9 mouse cellular contexts compared by ENCODE assay signal in the genomic region with DNA sequence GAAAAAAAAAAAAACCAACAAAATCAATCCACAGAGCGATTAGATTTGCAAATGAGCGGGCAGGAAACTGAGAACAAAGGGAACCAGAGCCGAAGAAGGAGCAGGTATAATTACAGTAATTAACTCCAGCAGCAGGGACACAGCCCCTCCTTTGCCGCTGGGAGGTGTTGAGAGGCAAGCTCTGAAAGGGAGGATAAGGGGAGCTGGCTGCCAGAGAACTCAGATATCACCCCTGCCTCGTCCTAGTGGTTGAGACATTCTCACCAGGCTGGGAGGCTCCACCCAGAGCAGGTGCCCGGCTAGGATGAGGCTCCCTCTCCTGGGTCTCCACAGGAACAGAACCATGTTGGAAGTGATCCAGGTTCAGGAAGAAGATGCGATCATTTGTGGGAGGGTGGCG.
DNase-seq lines count a peak whose midpoint lies in the region; ATAC-seq and TF ChIP-seq lines count a peak whose summit lies in the region.
"Had no signal": no experiment of that assay in that cellular context is flagged by ENCODE, and none has a peak within 500 bp of the region (broad histone marks: within the 10 kb centered on the region; RNA-seq: fewer than 3 reads in every experiment).

No protein-coding gene starts in this region.

- H3K27me3 ChIP-seq in kidney, postnatal 0 days (ENCODE audit: insufficient read depth, low read length): no peaks in the 10 kb centered on the region
- no peaks in the 10 kb centered on the region for H3K27me3 ChIP-seq in forebrain, embryonic 12.5 days
- H3K27me3 ChIP-seq: CH12.LX had no signal

- 14% methylated on average over 8 of the region's 8 CpGs for whole genome bisulfite sequencing in kidney, postnatal 0 days
- WGBS in forebrain, embryonic 12.5 days: 14% methylated on average over 8 of the region's 8 CpGs

- peak; percentile 35; the same call in 1 of the 2 replicates for TF ChIP-seq CTCF in kidney, postnatal 0 days (IDR thresholded peaks at IDR 0.05; ENCODE audit: low read depth)

- H3K9ac ChIP-seq in kidney, postnatal 0 days (ENCODE audit: low read depth, low read length): no peak overlapping the region
- H3K9ac ChIP-seq in forebrain, embryonic 12.5 days: no peak overlapping the region

- no peak overlapping the region for H3K27ac ChIP-seq in kidney, postnatal 0 days
- H3K27ac ChIP-seq in forebrain, embryonic 12.5 days: peak overlapping the region; percentile 47; the same call in 1 of the 2 replicates

- H3K4me3 ChIP-seq in kidney, postnatal 0 days (replicated peaks; ENCODE audit: low read depth, low read length): no peak overlapping the region
- H3K4me3 ChIP-seq in forebrain, embryonic 12.5 days (replicated peaks): no peak overlapping the region

- peak; percentile 27 for DNase-seq in kidney, postnatal 0 days (ENCODE audit: low spot score)
- no peak for DNase-seq in kidney, adult 9 months
- DNase-seq in left cerebral cortex, adult 11 months (ENCODE audit: low spot score): peak; percentile 35
- DNase-seq in retina, postnatal 7 days (ENCODE audit: low read depth, low spot score): peak; percentile 0
- DNase-seq in ovary, adult 18-20 months (ENCODE audit: low spot score): no peak
- DNase-seq in thymus, postnatal 4 days: no peak
- DNase-seq in cerebellum, adult 18-20 months: no peak

- no peaks in the 10 kb centered on the region for H3K9me3 ChIP-seq in kidney, postnatal 0 days (replicated peaks; ENCODE audit: low read length)
- H3K9me3 ChIP-seq in forebrain, embryonic 12.5 days: no peaks in the 10 kb centered on the region

- no peaks in the 10 kb centered on the region for H3K36me3 ChIP-seq in kidney, postnatal 0 days (ENCODE audit: insufficient read depth, low read length)
- no peaks in the 10 kb centered on the region for H3K36me3 ChIP-seq in forebrain, embryonic 12.5 days (replicated peaks)

- H3K4me2 ChIP-seq in kidney, postnatal 0 days (ENCODE audit: low read length): no peak overlapping the region
- peak overlapping the region; percentile 13; the same call in 1 of the 2 replicates for H3K4me2 ChIP-seq in forebrain, embryonic 12.5 days

- H3K4me1 ChIP-seq in kidney, postnatal 0 days (replicated peaks; ENCODE audit: insufficient read depth, low read length): no peaks in the 10 kb centered on the region
- H3K4me1 ChIP-seq in forebrain, embryonic 12.5 days: peaks cover 3% of the 10 kb centered on the region; the same call in 1 of the 2 replicates

- ATAC-seq in kidney, postnatal 0 days (replicated peaks; ENCODE audit: low FRiP score, low read depth): no peak
- ATAC-seq in forebrain, embryonic 12.5 days (ENCODE audit: low FRiP score): peak; percentile 88

Comparison
In these comparisons a context has a peak if more than half of its experiments do, and no peak if none do; other contexts are left out.
1. DNase-seq: peak in kidney, postnatal 0 days (single experiment), left cerebral cortex, adult 11 months (single experiment) and retina, postnatal 7 days (single experiment); none in kidney, adult 9 months (single experiment), ovary, adult 18-20 months (single experiment), thymus, postnatal 4 days (single experiment) and cerebellum, adult 18-20 months (0 of 2).